Mouse (Mus musculus) liver, adult (tissue): ENCODE measurements around the gene 9930104L06Rik.

ENCODE experiments used
- GATA4 ChIP-seq: IDR thresholded peaks from 2 replicates; pipeline ENCODE4 v1.6.1; 2014; ENCODE audit warnings: mild to moderate bottlenecking, low read length; ENCODE audit not compliant: insufficient replicate concordance

9930104L06Rik gene

DNA sequence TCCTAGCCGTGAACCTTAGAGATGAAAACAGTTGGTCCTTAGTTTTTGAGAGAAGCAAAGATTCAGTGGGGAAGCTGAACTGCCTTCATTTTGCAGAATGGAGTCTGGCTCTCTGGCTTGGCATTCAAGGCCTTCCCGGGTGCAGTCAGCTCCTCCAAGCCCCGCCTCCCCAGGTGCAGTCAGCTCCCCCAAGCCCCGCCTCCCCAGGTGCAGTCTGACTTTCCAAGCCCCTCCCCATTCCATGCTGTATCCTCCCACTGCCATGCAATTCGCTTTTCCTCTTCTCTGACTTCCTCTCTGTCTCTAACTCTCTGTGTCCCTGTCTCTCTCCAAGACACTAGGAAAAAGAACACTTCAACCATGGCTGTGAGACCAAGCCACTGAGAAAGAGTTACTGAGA, 41.4 kb downstream of the 9930104L06Rik start:
- no peak for TF ChIP-seq GATA4

DNA sequence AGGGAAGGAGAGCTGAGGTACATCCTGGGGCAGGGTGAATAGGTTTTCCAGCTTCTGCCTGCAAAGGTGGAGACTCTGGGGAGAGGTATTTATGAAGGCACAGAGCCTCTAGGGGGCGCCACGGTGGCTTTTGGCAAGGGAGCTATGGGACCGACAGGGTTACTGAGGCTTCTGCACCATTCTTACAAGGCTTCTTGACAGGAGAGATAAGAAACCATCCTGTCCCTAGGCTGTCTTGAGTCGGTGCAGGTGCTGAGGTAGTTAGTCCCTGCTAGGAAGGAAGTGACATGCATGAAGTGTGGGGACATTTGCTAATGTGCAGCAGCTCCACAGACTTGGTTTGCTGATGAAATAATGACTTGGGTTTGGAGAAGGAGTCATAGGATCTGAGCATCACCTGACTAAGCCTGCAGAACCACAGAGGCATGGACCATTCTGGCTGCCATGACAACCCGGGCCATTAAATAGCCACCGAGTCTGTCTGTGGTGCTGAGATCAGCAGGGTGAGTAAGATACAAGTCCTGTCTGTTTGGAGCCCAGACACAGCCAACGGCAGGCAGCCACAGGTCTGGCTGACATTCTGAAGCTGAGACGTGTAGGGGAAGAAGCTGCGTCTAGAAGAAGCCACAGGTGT, 47.2 kb downstream of the 9930104L06Rik start:
- TF ChIP-seq GATA4 = no peak

DNA sequence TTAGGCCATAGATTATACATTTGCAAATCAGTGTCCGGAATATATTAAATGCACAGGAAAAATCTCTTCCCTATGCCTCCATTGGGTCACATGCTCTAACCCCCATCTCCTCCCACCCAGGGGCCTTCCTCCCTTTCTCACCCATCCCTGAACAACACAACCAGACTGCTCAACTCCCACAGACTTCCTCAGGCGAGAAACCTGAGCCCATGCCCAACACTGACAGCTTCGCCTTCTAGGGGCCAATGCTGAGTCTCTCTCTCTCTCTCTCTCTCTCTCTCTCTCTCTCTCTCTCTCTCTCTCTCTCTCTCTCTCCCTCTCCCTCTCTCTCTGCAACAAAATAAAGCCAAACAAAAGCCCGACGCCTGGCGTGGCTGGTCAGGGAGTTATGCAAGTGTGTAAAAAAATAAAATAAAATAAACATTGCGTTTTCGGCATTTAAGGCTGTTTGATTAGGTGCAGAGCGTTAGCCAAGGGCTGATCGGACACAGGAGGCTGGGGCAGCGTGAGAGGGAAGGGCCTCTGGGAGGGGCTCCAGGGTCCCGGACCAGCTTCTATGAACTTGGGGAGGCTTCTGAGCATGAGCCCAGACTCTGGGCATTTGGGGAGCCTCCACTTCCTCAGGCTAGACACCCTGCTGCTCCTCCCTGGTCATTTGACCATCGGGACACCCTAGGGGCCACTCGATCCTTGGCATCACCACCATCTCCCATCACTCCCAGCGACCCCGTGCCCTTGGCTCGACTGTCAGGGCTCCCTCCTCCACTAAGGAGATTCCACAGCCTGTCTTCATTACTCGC, 48.2 kb downstream of the 9930104L06Rik start:
- no peak for TF ChIP-seq GATA4

DNA sequence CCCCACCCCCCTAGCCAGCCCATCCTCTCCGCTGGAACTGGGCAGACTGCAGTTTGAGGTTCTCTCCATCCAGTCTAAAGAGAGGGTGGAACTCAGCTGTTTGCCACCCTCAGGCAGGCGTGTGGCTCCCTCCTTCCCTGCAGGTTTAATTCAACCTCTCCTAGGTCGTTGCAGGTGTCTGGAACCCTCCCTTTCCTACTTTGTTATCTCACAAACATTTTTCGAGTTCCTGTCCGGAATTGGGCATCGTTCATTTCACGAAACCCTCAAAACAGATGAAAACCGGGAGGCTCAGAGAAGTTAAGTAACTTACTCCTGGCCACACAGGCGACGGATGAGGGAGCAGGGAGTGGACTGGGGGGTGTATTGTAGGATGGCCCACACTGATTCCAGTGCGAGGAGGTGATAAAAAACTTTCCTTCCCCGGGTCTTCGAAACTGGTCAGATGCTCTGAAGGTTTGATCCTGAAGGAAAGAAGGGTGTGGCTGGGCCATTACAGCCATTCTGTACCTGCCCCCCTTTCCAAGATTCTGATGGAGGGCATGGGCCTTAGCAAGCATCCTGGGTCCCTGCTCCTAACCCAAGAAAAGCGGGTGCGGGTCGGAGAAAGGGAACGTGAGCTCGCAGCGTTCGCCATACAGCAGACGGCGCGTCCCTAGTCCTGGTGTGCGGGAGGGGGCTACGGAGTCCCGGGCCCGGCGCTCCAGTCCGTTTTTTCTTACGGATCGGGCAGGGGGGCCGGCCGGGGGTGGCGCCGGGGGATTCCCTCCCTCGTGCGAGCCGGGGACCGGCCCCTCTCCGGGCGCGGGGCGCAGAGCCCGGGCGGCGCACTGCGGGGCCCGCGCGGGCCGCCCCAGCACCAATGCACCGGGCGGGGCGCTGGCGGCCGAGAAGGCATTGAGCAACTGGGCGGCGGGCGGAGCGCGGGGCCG, 49.1 kb downstream of the 9930104L06Rik start, which contains the start of gene Rspo1:
Gene Rspo1, plus strand, starts transcription at position 760 of the 932 bp plus-strand sequence.
- TF ChIP-seq GATA4 = no peak

DNA sequence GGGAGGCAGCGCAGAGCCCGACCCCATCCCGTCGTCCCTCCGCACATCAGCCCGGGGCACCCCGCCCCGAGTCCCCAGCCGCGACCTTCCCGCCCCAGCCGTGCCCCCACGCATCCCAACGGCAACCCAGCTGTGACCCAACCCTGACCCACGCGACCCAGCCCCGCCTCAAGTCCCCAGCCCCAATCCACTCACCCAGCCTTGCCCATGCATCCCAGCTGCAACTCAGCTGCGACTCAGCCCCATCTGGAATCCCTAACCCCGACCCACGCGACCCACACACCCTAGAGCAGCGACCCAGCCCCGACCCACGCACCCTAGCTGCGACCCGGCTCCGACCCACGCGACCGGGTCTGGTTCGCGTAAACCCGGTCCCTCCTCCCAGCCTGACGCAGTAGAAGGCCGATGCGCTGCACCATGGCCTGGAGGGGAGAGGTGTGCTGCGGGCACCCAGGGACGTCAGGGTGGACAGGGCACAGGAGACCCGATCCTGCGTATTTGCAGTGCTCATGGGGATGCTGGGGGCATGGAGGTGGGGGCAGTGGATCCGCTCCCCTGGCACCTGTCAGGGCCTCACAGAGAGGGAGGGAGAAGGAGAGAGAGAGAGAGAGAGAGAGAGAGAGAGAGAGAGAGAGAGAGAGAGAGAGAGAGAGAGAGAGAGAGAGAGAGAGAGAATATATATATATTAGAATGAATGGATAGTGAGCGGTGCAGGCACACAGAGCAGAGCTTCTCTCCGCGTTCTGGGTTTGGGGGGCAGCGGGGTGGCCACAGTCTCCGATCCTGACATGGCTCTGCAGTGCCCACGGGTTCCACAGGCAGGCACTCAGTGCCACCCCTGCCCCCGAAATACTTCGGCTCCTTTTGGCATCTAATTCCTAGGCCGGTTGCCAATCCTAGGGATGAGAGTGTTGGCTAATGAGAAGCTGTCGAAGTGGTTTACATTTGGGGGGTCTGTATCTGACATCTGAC, 50.2 kb downstream of the 9930104L06Rik start:
- TF ChIP-seq GATA4 = no peak

DNA sequence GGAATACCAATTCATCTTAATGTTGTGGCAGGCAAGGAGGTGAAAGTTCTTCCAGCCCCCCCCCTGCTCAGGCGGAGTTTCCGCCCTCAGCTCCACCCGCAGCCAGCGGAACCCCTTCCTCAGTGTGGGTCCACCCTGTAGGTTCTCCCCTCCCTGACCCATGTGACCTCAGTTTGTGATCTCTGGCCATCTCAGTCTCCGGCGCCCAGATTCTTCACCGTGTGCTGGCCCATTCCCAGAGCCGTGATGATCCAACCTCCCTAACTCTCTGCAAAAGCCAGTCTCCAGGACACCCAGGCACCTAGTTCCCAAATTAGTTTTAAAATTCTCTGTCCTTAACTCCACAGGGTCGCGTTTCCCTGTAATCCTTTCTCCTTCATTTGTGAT, 50.9 kb downstream of the 9930104L06Rik start:
- TF ChIP-seq GATA4 = no peak

DNA sequence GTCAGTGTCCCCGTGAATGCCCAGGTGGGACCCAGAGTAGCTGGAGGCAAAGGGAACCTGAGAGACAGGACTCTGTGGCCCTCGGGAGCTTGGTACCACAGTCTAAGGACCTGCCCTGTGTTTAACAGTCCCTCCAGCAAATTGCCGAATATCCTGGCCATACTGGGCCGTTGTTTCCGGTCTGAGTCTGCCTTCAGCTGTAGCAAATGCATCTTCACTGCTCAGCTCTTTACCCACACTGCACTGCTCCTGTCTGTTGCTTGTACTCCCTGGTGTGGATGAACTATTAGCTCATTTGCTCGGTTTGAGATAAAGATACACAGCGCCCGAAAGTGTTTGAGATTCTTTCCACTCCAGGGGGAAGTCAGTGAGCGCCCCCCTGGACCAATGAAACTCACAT, 51.5 kb downstream of the 9930104L06Rik start:
- no peak for TF ChIP-seq GATA4

DNA sequence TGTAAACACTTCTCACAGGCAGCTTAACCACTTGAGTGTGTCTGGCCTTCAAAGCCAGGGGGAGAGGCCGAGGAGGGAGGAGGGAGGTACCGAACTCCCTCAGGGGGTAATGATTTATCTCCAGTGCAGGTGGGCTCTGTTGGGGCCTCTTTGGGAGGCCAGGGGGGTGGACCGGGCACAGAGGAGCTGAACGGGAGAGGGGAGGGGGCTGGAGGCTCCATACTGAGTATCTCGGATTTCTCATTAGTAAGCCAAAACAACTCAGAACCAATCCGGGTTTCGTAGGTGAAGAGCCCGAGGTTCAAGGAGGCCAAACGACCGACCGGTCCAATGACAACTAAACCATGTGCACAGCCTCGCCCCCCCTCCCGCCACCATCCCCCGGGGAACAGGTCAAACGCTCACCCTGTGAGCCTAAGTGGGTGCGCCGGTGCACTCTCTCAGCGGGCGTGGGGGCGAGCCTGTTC, 53.0 kb downstream of the 9930104L06Rik start:
- TF ChIP-seq GATA4 = no peak

DNA sequence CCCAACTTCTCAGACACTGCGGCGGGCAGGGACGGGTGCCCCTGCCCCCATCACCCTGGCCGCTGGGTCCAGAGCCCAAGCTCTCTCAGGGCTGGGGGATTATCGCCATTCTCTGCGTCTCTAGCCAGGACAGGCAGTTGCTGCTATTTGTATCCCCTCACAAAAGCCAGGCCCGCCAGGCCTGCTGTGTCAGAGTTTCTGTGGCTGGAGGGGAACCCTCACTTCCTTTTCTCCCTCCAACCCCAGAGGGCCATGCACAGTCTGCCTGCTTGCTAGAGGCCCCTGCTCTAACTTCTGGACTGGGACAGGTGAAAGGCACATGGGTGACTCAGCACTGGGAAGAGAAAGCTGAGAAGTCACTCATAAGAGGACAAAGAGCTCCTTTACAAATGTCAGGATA, 53.5 kb downstream of the 9930104L06Rik start:
- TF ChIP-seq GATA4 = no peak
